Mouse (Mus musculus) myocyte (in vitro differentiated cells): ENCODE measurements around the gene Zfp410. TPM values are rescaled to one million over a fixed set of nuclear protein-coding genes. Genes with fewer than 3 reads are reported as not detected.
"Not testable (repeated sequence)": the region's sequence is repeated elsewhere in the genome, so short reads cannot be mapped to it uniquely, and the experiment has no call there.

Experiments used
- H3K27me3 ChIP-seq: one replicate; pipeline ENCODE4 v1.6.1; 2011; ENCODE audit not compliant: control insufficient read depth, insufficient read depth, insufficient read length
- H3K36me3 ChIP-seq: one replicate; pipeline ENCODE4 v1.6.1; 2011; ENCODE audit not compliant: control insufficient read depth, insufficient read depth
- H3K4me2 ChIP-seq: one replicate; pipeline ENCODE4 v1.6.1; 2011; ENCODE audit warnings: low read depth, control low read depth
- H3K4me3 ChIP-seq: one replicate; pipeline ENCODE4 v1.5.1; 2011; ENCODE audit warnings: mild to moderate bottlenecking, control low read depth, moderate library complexity
- H3K79me2 ChIP-seq: one replicate; pipeline ENCODE4 v1.6.1; 2011; ENCODE audit not compliant: control insufficient read depth, insufficient read depth
- H3ac ChIP-seq: one replicate; pipeline ENCODE4 v1.6.1; 2011; ENCODE audit not compliant: control insufficient read depth, insufficient read length
- CEBPB ChIP-seq: IDR thresholded peaks from 2 replicates; pipeline ENCODE4 v1.6.1; 2011; ENCODE audit warnings: mild to moderate bottlenecking, moderate library complexity; ENCODE audit not compliant: poor library complexity, insufficient read depth, severe bottlenecking
- E2F4 ChIP-seq: IDR thresholded peaks from one replicate; pipeline ENCODE4 v1.6.1; 2011; ENCODE audit warnings: mild to moderate bottlenecking, control low read depth, moderate library complexity; ENCODE audit not compliant: insufficient read depth
- MAX ChIP-seq: IDR thresholded peaks from one replicate; pipeline ENCODE4 v1.6.1; 2011; ENCODE audit warnings: low read depth, mild to moderate bottlenecking, control low read depth
- MYOD1 ChIP-seq, 3 experiments: IDR thresholded peaks; one replicate each; pipeline ENCODE4 v1.6.1; 2011; ENCODE audit warnings: control low read depth in 2 of 3, low read depth in 2 of 3, mild to moderate bottlenecking in 2 of 3, moderate library complexity in 1 of 3; ENCODE audit not compliant: insufficient read length in 2 of 3, control insufficient read depth in 1 of 3
- MYOG ChIP-seq, 3 experiments: IDR thresholded peaks; one replicate each; pipeline ENCODE4 v1.6.1; 2011; ENCODE audit warnings: control low read depth in 2 of 3, low read depth in 2 of 3, mild to moderate bottlenecking in 2 of 3; ENCODE audit not compliant: insufficient read length in 2 of 3, control insufficient read depth in 1 of 3, insufficient read depth in 1 of 3
- POLR2A ChIP-seq: IDR thresholded peaks from one replicate; pipeline ENCODE4 v1.6.1; 2011; ENCODE audit warnings: low read depth, mild to moderate bottlenecking, control low read depth, moderate library complexity; ENCODE audit not compliant: insufficient read length
- POLR2AphosphoS2 ChIP-seq: IDR thresholded peaks from one replicate; pipeline ENCODE4 v1.6.1; 2011; ENCODE audit warnings: low read depth, control low read depth; ENCODE audit not compliant: insufficient read length
- REST ChIP-seq: IDR thresholded peaks from one replicate; pipeline ENCODE4 v1.6.1; 2011; ENCODE audit warnings: mild to moderate bottlenecking, control low read depth, moderate library complexity; ENCODE audit not compliant: insufficient read depth, insufficient read length
- SRF ChIP-seq: IDR thresholded peaks from one replicate; pipeline ENCODE4 v1.6.1; 2011; ENCODE audit warnings: low read depth; ENCODE audit not compliant: control insufficient read depth, insufficient read length
- TCF12 ChIP-seq: IDR thresholded peaks from one replicate; pipeline ENCODE4 v1.6.1; 2011; ENCODE audit warnings: mild to moderate bottlenecking, control low read depth; ENCODE audit not compliant: poor library complexity, insufficient read depth, severe bottlenecking
- TCF3 ChIP-seq: IDR thresholded peaks from one replicate; pipeline ENCODE4 v1.6.1; 2011; ENCODE audit warnings: low read depth, control low read depth; ENCODE audit not compliant: insufficient read length
- USF1 ChIP-seq: IDR thresholded peaks from one replicate; pipeline ENCODE4 v1.6.1; 2011; ENCODE audit warnings: low read depth, mild to moderate bottlenecking, control low read depth, moderate library complexity
- polyA plus RNA-seq: library from polyadenylated mRNA; unstranded; fragments of >200 nt; fragmentation: generic; extraction: Trizol; gene quantifications from one replicate; pipeline ENCODE4 v1.2.1, GENCODE M21; 2012; ENCODE audit warnings: missing spikeins

The Zfp410 gene
- polyA plus RNA-seq, 1 experiment = 18.7 TPM

GRCm38 (mm10) chr12:84347192-84347591 is 30.5 kb downstream of the Zfp410 start:
- Histone ChIP-seq H3K79me2 (no peaks in the 10 kb centered on the region), H3ac (no peak overlapping the region), H3K4me3 (no peak overlapping the region), H3K4me2 (no peak overlapping the region), H3K27me3 (no peaks in the 10 kb centered on the region), H3K36me3 (peaks cover 14% of the 10 kb centered on the region)
- TF ChIP-seq TCF12 (no peak), MYOD1 (IDR thresholded peaks at IDR 0.05; ENCODE audit: control insufficient read depth in 1 of 3, insufficient read length in 2 of 3, low read depth in 2 of 3) (no peak), MYOG (IDR thresholded peaks at IDR 0.05; ENCODE audit: control insufficient read depth in 1 of 3, insufficient read depth in 1 of 3, insufficient read length in 2 of 3, low read depth in 2 of 3) (no peak), E2F4 (no peak), SRF (no peak), POLR2A (no peak), TCF3 (no peak), MAX (no peak), USF1 (no peak), REST (no peak), POLR2AphosphoS2 (no peak), CEBPB (no peak)

- not testable (repeated sequence) for H3K27me3 ChIP-seq, H3K4me2 ChIP-seq, H3K36me3 ChIP-seq, H3ac ChIP-seq, H3K4me3 ChIP-seq
- peaks cover 17% of the 10 kb centered on the region for H3K79me2 ChIP-seq
Observed at GRCm38 (mm10) chr12:84358699-84359098, 42.0 kb downstream of the Zfp410 start.

GRCm38 (mm10) chr12:84361555-84362489 is 45.2 kb downstream of the Zfp410 start, which contains the start of the genes Coq6 and Fam161b:
TSS of gene Coq6 (plus strand) at chr12:84361657.
TSS of gene Fam161b (minus strand) at chr12:84361833.
- Histone ChIP-seq H3K79me2 (peaks cover 38% of the 10 kb centered on the region), H3K36me3 (no peaks in the 10 kb centered on the region), H3K4me3 (peak within 1 kb of the TSS; percentile 89), H3ac (peak within 1 kb of the TSS; percentile 49), H3K27me3 (no peaks in the 10 kb centered on the region), H3K4me2 (peak within 1 kb of the TSS; percentile 77)
- TF ChIP-seq POLR2A = peak; percentile 77
- peak; percentile 19 for TF ChIP-seq E2F4
- TF ChIP-seq CEBPB = no peak
- peak; percentile 55 for TF ChIP-seq POLR2AphosphoS2

GRCm38 (mm10) chr12:84362872-84363271 is 46.2 kb downstream of the Zfp410 start:
- no peak for TF ChIP-seq MYOG (IDR thresholded peaks at IDR 0.05; ENCODE audit: control insufficient read depth in 1 of 3, insufficient read depth in 1 of 3, insufficient read length in 2 of 3, low read depth in 2 of 3)
- TF ChIP-seq MAX = no peak
- no peak for TF ChIP-seq E2F4
- no peak for TF ChIP-seq CEBPB
- TF ChIP-seq TCF3 = no peak
- no peak for TF ChIP-seq MYOD1 (IDR thresholded peaks at IDR 0.05; ENCODE audit: control insufficient read depth in 1 of 3, insufficient read length in 2 of 3, low read depth in 2 of 3)
- no peak for TF ChIP-seq REST
- TF ChIP-seq POLR2A = no peak
- no peak for TF ChIP-seq TCF12
- TF ChIP-seq USF1 = no peak
- TF ChIP-seq POLR2AphosphoS2 = no peak
- no peak for TF ChIP-seq SRF
- Histone ChIP-seq H3K79me2 (peaks cover 38% of the 10 kb centered on the region), H3K27me3 (no peaks in the 10 kb centered on the region), H3K36me3 (no peaks in the 10 kb centered on the region), H3K4me2 (peak overlapping the region; percentile 77), H3ac (peak overlapping the region; percentile 49), H3K4me3 (peak overlapping the region; percentile 89)

- Histone ChIP-seq H3K36me3 (peaks cover 5% of the 10 kb centered on the region), H3K79me2 (peaks cover 38% of the 10 kb centered on the region), H3K4me3 (no peak overlapping the region), H3K27me3 (no peaks in the 10 kb centered on the region), H3K4me2 (no peak overlapping the region), H3ac (no peak overlapping the region)
- TF ChIP-seq TCF3 (no peak), TCF12 (no peak), SRF (no peak), CEBPB (no peak), MYOD1 (IDR thresholded peaks at IDR 0.05; ENCODE audit: control insufficient read depth in 1 of 3, insufficient read length in 2 of 3, low read depth in 2 of 3) (no peak), REST (no peak), MAX (no peak), USF1 (no peak)
Observed at GRCm38 (mm10) chr12:84364291-84364690, 47.6 kb downstream of the Zfp410 start.
